Mouse (Mus musculus): ENCODE measurements around the gene G6pc3. TPM values are rescaled to one million over a fixed set of nuclear protein-coding genes. Genes with fewer than 3 reads are reported as not detected.

G6pc3 gene
- polyA plus RNA-seq, 1 experiment from 2014 or later: 29.6 TPM

DNA sequence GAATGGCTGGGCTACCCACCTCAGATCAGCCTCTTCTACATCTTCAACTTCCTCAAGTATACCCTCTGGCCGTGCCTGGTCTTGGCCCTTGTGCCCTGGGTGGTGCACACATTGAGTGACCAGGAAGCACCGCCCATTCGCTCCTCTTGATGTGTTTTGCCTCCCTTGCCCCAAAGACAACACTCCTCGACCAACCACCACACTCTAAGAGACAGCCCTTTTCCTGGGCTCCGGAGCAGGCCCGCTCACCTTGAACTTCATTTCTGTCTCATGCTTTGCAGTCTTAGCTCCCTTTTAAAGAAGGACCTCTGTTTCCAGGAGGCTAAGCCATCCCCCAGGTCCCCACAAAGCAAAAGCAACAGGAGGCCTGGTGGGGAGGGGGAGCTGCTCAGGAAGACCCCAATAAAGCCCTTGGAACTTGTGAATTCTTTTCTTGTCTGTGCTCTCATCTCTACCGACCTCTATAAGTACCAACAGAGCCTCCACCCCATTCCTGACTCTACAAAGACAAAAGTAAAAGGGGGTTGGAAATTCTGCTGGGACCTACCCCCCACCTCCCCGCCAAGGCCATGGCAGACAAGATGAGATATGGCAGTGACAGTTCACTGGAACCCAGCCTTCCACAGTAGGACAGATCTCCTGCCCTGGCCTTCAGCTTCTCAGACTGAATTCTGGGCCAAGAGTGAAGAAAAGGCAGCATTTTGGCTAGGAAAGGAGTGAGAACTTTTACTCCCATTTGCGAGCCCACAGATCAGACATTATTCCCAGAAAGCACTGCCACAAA is 4.4 kb downstream of the G6pc3 start:
- H3K27ac ChIP-seq: no peak overlapping the region
- peaks cover 17% of the 10 kb centered on the region; the same call in 1 of the 2 replicates for H3K4me1 ChIP-seq
- no peaks in the 10 kb centered on the region for H3K27me3 ChIP-seq (replicated peaks)
- H3K4me3 ChIP-seq (replicated peaks): no peak overlapping the region
- H3K36me3 ChIP-seq: peaks cover 37% of the 10 kb centered on the region
- no peaks in the 10 kb centered on the region for H3K9me3 ChIP-seq
- H3K4me2 ChIP-seq: no peak overlapping the region
- WGBS: 87% methylated on average over 9 of the region's 9 CpGs
- no peak for ATAC-seq (ENCODE audit: insufficient read depth, low FRiP score, low read depth)
- no peak overlapping the region for H3K9ac ChIP-seq

GRCm38 (mm10) chr11:102196018-102196797 is 6.8 kb downstream of the G6pc3 start:
- H3K27ac ChIP-seq: no peak overlapping the region
- no peak overlapping the region for H3K4me2 ChIP-seq
- peak; percentile 57 for ATAC-seq (ENCODE audit: insufficient read depth, low FRiP score, low read depth)
- H3K9ac ChIP-seq: no peak overlapping the region
- no peaks in the 10 kb centered on the region for H3K9me3 ChIP-seq
- H3K4me1 ChIP-seq: peaks cover 1% of the 10 kb centered on the region; the same call in 1 of the 2 replicates
- H3K36me3 ChIP-seq: peaks cover 55% of the 10 kb centered on the region
- no peak overlapping the region for H3K4me3 ChIP-seq (replicated peaks)
- WGBS: 75% methylated on average over 21 of the region's 21 CpGs
- H3K27me3 ChIP-seq (replicated peaks): no peaks in the 10 kb centered on the region

GRCm38 (mm10) chr11:102198245-102198644 is 8.8 kb downstream of the G6pc3 start:
- H3K9me3 ChIP-seq: no peaks in the 10 kb centered on the region
- no peaks in the 10 kb centered on the region for H3K4me1 ChIP-seq
- H3K9ac ChIP-seq: no peak overlapping the region
- no peak overlapping the region for H3K27ac ChIP-seq
- peaks cover 64% of the 10 kb centered on the region for H3K36me3 ChIP-seq
- no peak for ATAC-seq (ENCODE audit: insufficient read depth, low FRiP score, low read depth)
- no peak overlapping the region for H3K4me3 ChIP-seq (replicated peaks)
- H3K27me3 ChIP-seq (replicated peaks): no peaks in the 10 kb centered on the region
- WGBS: 65% methylated on average over 6 of the region's 6 CpGs
- H3K4me2 ChIP-seq: no peak overlapping the region

- H3K9ac ChIP-seq: no peak overlapping the region
- H3K27ac ChIP-seq: no peak overlapping the region
- H3K4me3 ChIP-seq (replicated peaks): no peak overlapping the region
- WGBS: 56% methylated on average over 9 of the region's 9 CpGs
- H3K4me2 ChIP-seq: no peak overlapping the region
- H3K36me3 ChIP-seq: peaks cover 70% of the 10 kb centered on the region
- no peaks in the 10 kb centered on the region for H3K27me3 ChIP-seq (replicated peaks)
- no peaks in the 10 kb centered on the region for H3K9me3 ChIP-seq
- no peaks in the 10 kb centered on the region for H3K4me1 ChIP-seq
- no peak for ATAC-seq (ENCODE audit: insufficient read depth, low FRiP score, low read depth)
Measured at GRCm38 (mm10) chr11:102199856-102200255, 10.4 kb downstream of the G6pc3 start.

- H3K27me3 ChIP-seq (replicated peaks): no peaks in the 10 kb centered on the region
- peaks cover 59% of the 10 kb centered on the region for H3K36me3 ChIP-seq
- H3K9ac ChIP-seq: no peak overlapping the region
- no peaks in the 10 kb centered on the region for H3K9me3 ChIP-seq
- ATAC-seq (ENCODE audit: insufficient read depth, low FRiP score, low read depth): 0 out of 2 replicates have a peak, but pooled peaks have one; percentile 28
- H3K4me2 ChIP-seq: no peak overlapping the region
- no peak overlapping the region for H3K27ac ChIP-seq
- H3K4me3 ChIP-seq (replicated peaks): no peak overlapping the region
- no peaks in the 10 kb centered on the region for H3K4me1 ChIP-seq
- 70% methylated on average over 12 of the region's 12 CpGs for WGBS
Measured at GRCm38 (mm10) chr11:102201408-102201821, 12.0 kb downstream of the G6pc3 start.

DNA sequence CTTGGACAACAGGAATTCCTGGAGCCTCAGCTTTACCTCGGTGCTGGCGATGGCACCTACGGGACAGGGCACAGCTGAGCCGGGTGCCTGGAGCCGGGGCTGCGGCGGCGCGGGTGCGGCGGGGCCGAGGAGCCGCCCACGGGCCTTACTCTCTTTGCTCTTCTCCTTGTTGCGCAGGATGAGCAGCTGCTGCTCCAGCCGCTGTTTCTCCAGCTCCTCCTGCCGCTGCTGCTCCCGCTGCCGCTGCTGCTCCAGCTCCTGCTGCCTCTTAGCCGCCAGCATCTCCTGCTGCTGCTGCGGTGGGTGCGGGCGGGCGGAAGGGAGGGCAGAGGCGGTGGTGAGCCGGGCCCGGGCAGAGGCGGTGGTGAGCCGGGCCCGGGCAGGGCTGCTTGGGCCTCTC is 17.1 kb downstream of the G6pc3 start:
- H3K36me3 ChIP-seq: peaks cover 22% of the 10 kb centered on the region
- 84% methylated on average over 30 of the region's 30 CpGs for WGBS
- no peak for ATAC-seq (ENCODE audit: insufficient read depth, low FRiP score, low read depth)

DNA sequence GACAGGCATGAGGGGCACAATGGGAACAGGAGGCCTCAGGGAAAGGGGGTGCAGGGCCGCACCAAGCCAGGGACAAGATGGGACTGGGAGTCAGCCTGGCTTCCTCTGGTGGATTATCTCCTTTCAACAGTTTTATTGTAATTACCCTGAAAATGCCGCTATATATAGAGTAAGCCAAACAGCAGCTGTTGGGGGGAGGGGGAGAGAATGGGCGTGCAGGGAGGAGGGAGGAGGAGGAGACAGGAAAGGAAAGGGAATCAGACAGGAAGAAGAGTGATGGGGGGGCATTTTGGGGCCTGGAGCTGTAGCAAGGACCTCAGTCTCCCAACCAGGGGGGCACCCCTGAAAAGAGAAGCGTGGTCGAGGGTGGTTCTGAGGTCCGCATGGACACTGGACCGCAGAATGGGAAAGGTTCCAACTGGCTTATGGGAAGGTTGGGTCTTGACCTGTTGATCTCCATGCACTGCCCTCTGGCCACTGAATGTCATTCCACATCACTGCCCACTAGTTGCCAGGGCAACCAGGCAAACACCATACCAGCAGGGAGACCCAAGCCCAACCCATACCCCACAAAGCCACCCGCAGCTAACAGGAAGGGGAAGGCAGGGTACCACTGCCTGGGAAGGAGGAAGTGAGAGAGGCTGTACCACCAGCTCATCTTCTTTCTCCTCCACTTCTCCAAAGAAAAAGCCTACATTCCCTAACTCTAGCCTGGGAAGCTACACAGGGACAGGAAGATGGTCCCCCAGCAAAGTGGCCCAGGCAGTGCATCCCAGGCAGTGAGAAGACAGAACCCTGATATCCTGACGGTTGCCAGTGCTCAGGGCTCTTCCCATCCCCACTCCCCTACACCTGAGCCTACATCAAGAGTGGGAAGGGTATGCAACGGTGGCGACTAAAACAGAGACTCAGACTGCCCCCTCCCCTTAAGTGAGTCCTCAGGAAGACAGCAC is 18.7 kb downstream of the G6pc3 start:
- Histone ChIP-seq H3K9ac (no peak overlapping the region), H3K4me1 (peaks cover 29% of the 10 kb centered on the region), H3K27ac (peak overlapping the region; percentile 63), H3K4me2 (peak overlapping the region; percentile 2; the same call in 1 of the 2 replicates), H3K4me3 (replicated peaks) (no peak overlapping the region), H3K27me3 (replicated peaks) (no peaks in the 10 kb centered on the region), H3K36me3 (peaks cover 14% of the 10 kb centered on the region; the same call in 1 of the 2 replicates), H3K9me3 (no peaks in the 10 kb centered on the region)
- ATAC-seq (ENCODE audit: insufficient read depth, low FRiP score, low read depth): 0 out of 2 replicates have a peak, but pooled peaks have one; percentile 4
- WGBS: 45% methylated on average over 11 of the region's 11 CpGs

More for the DNA sequence above, 17.1 kb downstream of the G6pc3 start:
- Histone ChIP-seq H3K9ac (no peak overlapping the region), H3K4me2 (no peak overlapping the region), H3K4me3 (replicated peaks) (no peak overlapping the region), H3K27me3 (replicated peaks) (no peaks in the 10 kb centered on the region), H3K4me1 (peaks cover 24% of the 10 kb centered on the region), H3K9me3 (no peaks in the 10 kb centered on the region), H3K27ac (no peak overlapping the region)

- 33% methylated on average over 3 of the region's 4 CpGs for WGBS
- no peak for ATAC-seq (ENCODE audit: insufficient read depth, low FRiP score, low read depth)
- H3K36me3 ChIP-seq: 0 out of 2 replicates have a peak, but pooled peaks cover 8% of the 10 kb centered on the region
- no peaks in the 10 kb centered on the region for H3K9me3 ChIP-seq
- H3K4me3 ChIP-seq (replicated peaks): no peak overlapping the region
- H3K4me2 ChIP-seq: no peak overlapping the region
- no peak overlapping the region for H3K9ac ChIP-seq
- H3K4me1 ChIP-seq: peaks cover 36% of the 10 kb centered on the region
- H3K27me3 ChIP-seq (replicated peaks): no peaks in the 10 kb centered on the region
- H3K27ac ChIP-seq: no peak overlapping the region
Measured at GRCm38 (mm10) chr11:102208846-102209245, 19.4 kb downstream of the G6pc3 start.

- no peak overlapping the region for H3K27ac ChIP-seq
- WGBS: 32% methylated on average over 2 of the region's 2 CpGs
- peaks cover 45% of the 10 kb centered on the region for H3K4me1 ChIP-seq
Measured at GRCm38 (mm10) chr11:102209742-102210141, 20.3 kb downstream of the G6pc3 start.

GRCm38 (mm10) chr11:102210185-102210584 is 20.8 kb downstream of the G6pc3 start:
- 69% methylated on average over 3 of the region's 3 CpGs for WGBS
- H3K4me2 ChIP-seq: no peak overlapping the region
- no peaks in the 10 kb centered on the region for H3K9me3 ChIP-seq
- H3K4me1 ChIP-seq: peaks cover 49% of the 10 kb centered on the region
- no peaks in the 10 kb centered on the region for H3K27me3 ChIP-seq (replicated peaks)
- H3K36me3 ChIP-seq: 0 out of 2 replicates have a peak, but pooled peaks cover 2% of the 10 kb centered on the region
- ATAC-seq (ENCODE audit: insufficient read depth, low FRiP score, low read depth): no peak
- H3K27ac ChIP-seq: no peak overlapping the region
- H3K4me3 ChIP-seq (replicated peaks): no peak overlapping the region
- H3K9ac ChIP-seq: no peak overlapping the region

More at GRCm38 (mm10) chr11:102209742-102210141, 20.3 kb downstream of the G6pc3 start:
- Histone ChIP-seq H3K4me3 (replicated peaks) (no peak overlapping the region), H3K27me3 (replicated peaks) (no peaks in the 10 kb centered on the region), H3K4me2 (no peak overlapping the region), H3K9me3 (no peaks in the 10 kb centered on the region), H3K36me3 (0 out of 2 replicates have a peak, but pooled peaks cover 2% of the 10 kb centered on the region), H3K9ac (no peak overlapping the region)
- ATAC-seq (ENCODE audit: insufficient read depth, low FRiP score, low read depth): no peak

DNA sequence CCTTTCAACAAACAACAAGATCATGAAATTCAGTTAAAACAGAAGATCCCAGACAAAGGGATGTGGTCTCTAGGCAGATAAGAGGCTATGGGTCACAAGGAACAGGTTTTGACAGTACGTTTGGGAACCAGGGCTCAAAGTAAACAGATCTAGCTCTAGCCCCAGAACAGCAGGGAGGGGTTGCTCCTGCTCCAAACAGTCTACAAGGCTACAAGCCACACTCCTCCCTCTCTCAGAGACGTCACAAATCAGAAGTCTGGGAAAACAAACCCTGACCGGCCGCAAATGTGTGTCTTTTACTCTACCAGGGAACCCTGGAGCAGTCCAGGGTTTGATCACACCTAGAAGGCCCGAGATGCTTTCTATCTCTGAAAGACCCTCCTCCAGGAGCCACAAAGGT is 21.6 kb downstream of the G6pc3 start:
- no peaks in the 10 kb centered on the region for H3K9me3 ChIP-seq
- no peaks in the 10 kb centered on the region for H3K27me3 ChIP-seq (replicated peaks)
- H3K4me2 ChIP-seq: no peak overlapping the region
- ATAC-seq (ENCODE audit: insufficient read depth, low FRiP score, low read depth): no peak
- H3K4me3 ChIP-seq (replicated peaks): no peak overlapping the region
- H3K36me3 ChIP-seq: 0 out of 2 replicates have a peak, but pooled peaks cover 2% of the 10 kb centered on the region
- 28% methylated on average over 5 of the region's 5 CpGs for WGBS
- peaks cover 57% of the 10 kb centered on the region for H3K4me1 ChIP-seq
- no peak overlapping the region for H3K27ac ChIP-seq
- no peak overlapping the region for H3K9ac ChIP-seq

Data from stomach, embryonic 15.5 days (tissue).